Mouse (Mus musculus): ENCODE measurements at regions not wholly inside any gene's neighbourhood (a gene's known extent, or its start where the extent isn't known, plus 50 kb on each side); places are given as distances from the start of the nearest gene placed in this dataset.

- Histone ChIP-seq H3K4me1 (ENCODE audit: control insufficient read depth, insufficient read depth, low read length) (no peaks in the 10 kb centered on the region), H3K27ac (ENCODE audit: low read depth, low read length) (no peak overlapping the region), H3K9me3 (ENCODE audit: control insufficient read depth, low read length) (no peaks in the 10 kb centered on the region), H3K4me3 (ENCODE audit: low read length) (no peak overlapping the region), H3K9ac (ENCODE audit: low read depth, low read length) (no peak overlapping the region), H3K27me3 (ENCODE audit: control insufficient read depth, insufficient read depth, low read length) (no peaks in the 10 kb centered on the region), H3K36me3 (ENCODE audit: control insufficient read depth, insufficient read depth, low read length) (no peaks in the 10 kb centered on the region), H3K4me2 (replicated peaks; ENCODE audit: low read depth, low read length) (no peak overlapping the region)
- 49% methylated on average over 2 of the region's 2 CpGs for whole genome bisulfite sequencing
- ATAC-seq (ENCODE audit: low FRiP score, low TSS enrichment): no peak
These were observed 77.4 kb upstream of the Epcam start for GRCm38 (mm10) chr17:87558419-87558818.

GRCm38 (mm10) chr17:87559641-87560040 is 76.1 kb upstream of the Epcam start:
- ATAC-seq (ENCODE audit: low FRiP score, low TSS enrichment): no peak
- 91% methylated on average over 10 of the region's 10 CpGs for WGBS
- no peak overlapping the region for H3K27ac ChIP-seq (ENCODE audit: low read depth, low read length)
- H3K4me1 ChIP-seq (ENCODE audit: control insufficient read depth, insufficient read depth, low read length): no peaks in the 10 kb centered on the region
- no peaks in the 10 kb centered on the region for H3K36me3 ChIP-seq (ENCODE audit: control insufficient read depth, insufficient read depth, low read length)
- no peaks in the 10 kb centered on the region for H3K9me3 ChIP-seq (ENCODE audit: control insufficient read depth, low read length)
- H3K4me2 ChIP-seq (replicated peaks; ENCODE audit: low read depth, low read length): no peak overlapping the region
- no peak overlapping the region for H3K9ac ChIP-seq (ENCODE audit: low read depth, low read length)
- no peak overlapping the region for H3K4me3 ChIP-seq (ENCODE audit: low read length)
- H3K27me3 ChIP-seq (ENCODE audit: control insufficient read depth, insufficient read depth, low read length): no peaks in the 10 kb centered on the region

GRCm38 (mm10) chr17:87560923-87561322 is 74.9 kb upstream of the Epcam start:
- Histone ChIP-seq H3K4me1 (ENCODE audit: control insufficient read depth, insufficient read depth, low read length) (no peaks in the 10 kb centered on the region), H3K27me3 (ENCODE audit: control insufficient read depth, insufficient read depth, low read length) (no peaks in the 10 kb centered on the region), H3K27ac (ENCODE audit: low read depth, low read length) (no peak overlapping the region), H3K36me3 (ENCODE audit: control insufficient read depth, insufficient read depth, low read length) (no peaks in the 10 kb centered on the region), H3K4me2 (replicated peaks; ENCODE audit: low read depth, low read length) (no peak overlapping the region), H3K9me3 (ENCODE audit: control insufficient read depth, low read length) (no peaks in the 10 kb centered on the region), H3K9ac (ENCODE audit: low read depth, low read length) (no peak overlapping the region), H3K4me3 (ENCODE audit: low read length) (no peak overlapping the region)
- 82% methylated on average over 7 of the region's 7 CpGs for WGBS
- no peak for ATAC-seq (ENCODE audit: low FRiP score, low TSS enrichment)

- 84% methylated on average over 5 of the region's 5 CpGs for WGBS
- H3K9ac ChIP-seq (ENCODE audit: low read depth, low read length): no peak overlapping the region
These were observed 72.4 kb upstream of the Epcam start for GRCm38 (mm10) chr17:87563375-87563774.

GRCm38 (mm10) chr17:87565631-87566030 is 70.1 kb upstream of the Epcam start:
- H3K9me3 ChIP-seq (ENCODE audit: control insufficient read depth, low read length): no peaks in the 10 kb centered on the region
- H3K4me2 ChIP-seq (replicated peaks; ENCODE audit: low read depth, low read length): no peak overlapping the region
- no peak overlapping the region for H3K9ac ChIP-seq (ENCODE audit: low read depth, low read length)
- H3K27me3 ChIP-seq (ENCODE audit: control insufficient read depth, insufficient read depth, low read length): no peaks in the 10 kb centered on the region
- WGBS: 85% methylated on average over 4 of the region's 4 CpGs
- no peak overlapping the region for H3K4me3 ChIP-seq (ENCODE audit: low read length)
- no peak for ATAC-seq (ENCODE audit: low FRiP score, low TSS enrichment)
- no peaks in the 10 kb centered on the region for H3K36me3 ChIP-seq (ENCODE audit: control insufficient read depth, insufficient read depth, low read length)
- H3K4me1 ChIP-seq (ENCODE audit: control insufficient read depth, insufficient read depth, low read length): no peaks in the 10 kb centered on the region
- H3K27ac ChIP-seq (ENCODE audit: low read depth, low read length): no peak overlapping the region

More at GRCm38 (mm10) chr17:87563375-87563774, 72.4 kb upstream of the Epcam start:
- no peaks in the 10 kb centered on the region for H3K4me1 ChIP-seq (ENCODE audit: control insufficient read depth, insufficient read depth, low read length)
- ATAC-seq (ENCODE audit: low FRiP score, low TSS enrichment): no peak
- H3K36me3 ChIP-seq (ENCODE audit: control insufficient read depth, insufficient read depth, low read length): no peaks in the 10 kb centered on the region
- H3K4me2 ChIP-seq (replicated peaks; ENCODE audit: low read depth, low read length): no peak overlapping the region
- no peaks in the 10 kb centered on the region for H3K27me3 ChIP-seq (ENCODE audit: control insufficient read depth, insufficient read depth, low read length)
- no peak overlapping the region for H3K4me3 ChIP-seq (ENCODE audit: low read length)
- no peak overlapping the region for H3K27ac ChIP-seq (ENCODE audit: low read depth, low read length)
- no peaks in the 10 kb centered on the region for H3K9me3 ChIP-seq (ENCODE audit: control insufficient read depth, low read length)

- Histone ChIP-seq H3K36me3 (ENCODE audit: control insufficient read depth, insufficient read depth, low read length) (no peaks in the 10 kb centered on the region), H3K9me3 (ENCODE audit: control insufficient read depth, low read length) (no peaks in the 10 kb centered on the region), H3K27me3 (ENCODE audit: control insufficient read depth, insufficient read depth, low read length) (no peaks in the 10 kb centered on the region), H3K9ac (ENCODE audit: low read depth, low read length) (no peak overlapping the region), H3K4me1 (ENCODE audit: control insufficient read depth, insufficient read depth, low read length) (no peaks in the 10 kb centered on the region), H3K4me2 (replicated peaks; ENCODE audit: low read depth, low read length) (no peak overlapping the region), H3K4me3 (ENCODE audit: low read length) (no peak overlapping the region), H3K27ac (ENCODE audit: low read depth, low read length) (no peak overlapping the region)
- ATAC-seq (ENCODE audit: low FRiP score, low TSS enrichment): no peak
- 77% methylated on average over 3 of the region's 3 CpGs for WGBS
These were observed 69.5 kb upstream of the Epcam start for GRCm38 (mm10) chr17:87566296-87566695.

GRCm38 (mm10) chr17:87566996-87567395 is 68.8 kb upstream of the Epcam start:
- ATAC-seq (ENCODE audit: low FRiP score, low TSS enrichment): no peak
- Histone ChIP-seq H3K9ac (ENCODE audit: low read depth, low read length) (no peak overlapping the region), H3K4me1 (ENCODE audit: control insufficient read depth, insufficient read depth, low read length) (no peaks in the 10 kb centered on the region), H3K27me3 (ENCODE audit: control insufficient read depth, insufficient read depth, low read length) (no peaks in the 10 kb centered on the region), H3K27ac (ENCODE audit: low read depth, low read length) (no peak overlapping the region), H3K36me3 (ENCODE audit: control insufficient read depth, insufficient read depth, low read length) (no peaks in the 10 kb centered on the region), H3K9me3 (ENCODE audit: control insufficient read depth, low read length) (no peaks in the 10 kb centered on the region), H3K4me3 (ENCODE audit: low read length) (no peak overlapping the region), H3K4me2 (replicated peaks; ENCODE audit: low read depth, low read length) (no peak overlapping the region)
- 25% methylated on average over 9 of the region's 9 CpGs for WGBS

- Histone ChIP-seq H3K36me3 (ENCODE audit: control insufficient read depth, insufficient read depth, low read length) (no peaks in the 10 kb centered on the region), H3K4me3 (ENCODE audit: low read length) (no peak overlapping the region), H3K9me3 (ENCODE audit: control insufficient read depth, low read length) (no peaks in the 10 kb centered on the region), H3K27me3 (ENCODE audit: control insufficient read depth, insufficient read depth, low read length) (no peaks in the 10 kb centered on the region), H3K9ac (ENCODE audit: low read depth, low read length) (no peak overlapping the region), H3K4me2 (replicated peaks; ENCODE audit: low read depth, low read length) (no peak overlapping the region), H3K27ac (ENCODE audit: low read depth, low read length) (no peak overlapping the region), H3K4me1 (ENCODE audit: control insufficient read depth, insufficient read depth, low read length) (no peaks in the 10 kb centered on the region)
- no peak for ATAC-seq (ENCODE audit: low FRiP score, low TSS enrichment)
- WGBS: 10% methylated on average over 2 of the region's 2 CpGs
These were observed 68.3 kb upstream of the Epcam start for GRCm38 (mm10) chr17:87567475-87567874.

- Histone ChIP-seq H3K4me3 (ENCODE audit: low read length) (no peak overlapping the region), H3K9ac (ENCODE audit: low read depth, low read length) (no peak overlapping the region), H3K27ac (ENCODE audit: low read depth, low read length) (no peak overlapping the region), H3K4me2 (replicated peaks; ENCODE audit: low read depth, low read length) (no peak overlapping the region), H3K4me1 (ENCODE audit: control insufficient read depth, insufficient read depth, low read length) (no peaks in the 10 kb centered on the region), H3K9me3 (ENCODE audit: control insufficient read depth, low read length) (no peaks in the 10 kb centered on the region), H3K27me3 (ENCODE audit: control insufficient read depth, insufficient read depth, low read length) (no peaks in the 10 kb centered on the region), H3K36me3 (ENCODE audit: control insufficient read depth, insufficient read depth, low read length) (no peaks in the 10 kb centered on the region)
- WGBS: 81% methylated on average over 9 of the region's 9 CpGs
- no peak for ATAC-seq (ENCODE audit: low FRiP score, low TSS enrichment)
These were observed 65.8 kb upstream of the Epcam start for GRCm38 (mm10) chr17:87569981-87570380.

Measured in kidney, embryonic 14.5 days (tissue).